Mouse (Mus musculus): Measurements from ENCODE around the gene Lrmda.

- TF ChIP-seq CTCF (IDR thresholded peaks at IDR 0.05) = no peak
- no peak for TF ChIP-seq POLR2A (IDR thresholded peaks at IDR 0.05; ENCODE audit: insufficient read depth, low read depth, low read length)
These were observed 855.1 kb downstream of the Lrmda start for GRCm38 (mm10) chr14:22874584-22874983.

Measured in heart, adult 2 months (tissue).